Mouse (Mus musculus) embryonic facial prominence, embryonic 13.5 days (tissue): ENCODE measurements around the gene Plekho2. TPM values are rescaled to one million over a fixed set of nuclear protein-coding genes. Genes with fewer than 3 reads are reported as not detected.

Source experiments
- ATAC-seq: fragments of 200-750 bp; cut with Nextera tagmentation; 2 replicates; pipeline ENCODE4 v1.8.0; 2017; ENCODE audit warnings: low read depth; ENCODE audit not compliant: insufficient number of reproducible peaks, insufficient read depth, low FRiP score, low TSS enrichment
- H3K27ac ChIP-seq: fragments of 300-500 bp; sonication (generic); 2 replicates; pipeline ENCODE4 v1.5.1; 2015; ENCODE audit warnings: moderate library complexity, mild to moderate bottlenecking, inconsistent platforms
- H3K27me3 ChIP-seq: fragments of 300-500 bp; sonication (generic); 2 replicates; pipeline ENCODE4 v1.6.1; 2015; ENCODE audit warnings: mild to moderate bottlenecking, inconsistent platforms
- H3K36me3 ChIP-seq: fragments of 300-500 bp; sonication (generic); 2 replicates; pipeline ENCODE4 v1.6.1; 2015; ENCODE audit warnings: mild to moderate bottlenecking, inconsistent platforms
- H3K4me1 ChIP-seq: fragments of 300-500 bp; sonication (generic); 2 replicates; pipeline ENCODE4 v1.6.1; 2015; ENCODE audit warnings: inconsistent platforms
- H3K4me2 ChIP-seq: fragments of 300-500 bp; sonication (generic); 2 replicates; pipeline ENCODE4 v1.6.1; 2015; ENCODE audit warnings: moderate library complexity, mild to moderate bottlenecking, inconsistent platforms
- H3K4me3 ChIP-seq: fragments of 300-500 bp; sonication (generic); 2 replicates; pipeline ENCODE4 v1.5.1; 2015; ENCODE audit warnings: mild to moderate bottlenecking, inconsistent platforms
- H3K9ac ChIP-seq: fragments of 300-500 bp; sonication (generic); 2 replicates; pipeline ENCODE4 v1.6.1; 2015; ENCODE audit warnings: mild to moderate bottlenecking, inconsistent platforms
- H3K9me3 ChIP-seq: fragments of 300-500 bp; sonication (generic); 2 replicates; pipeline ENCODE4 v1.6.1; 2016; ENCODE audit warnings: inconsistent platforms
- WGBS: fragments of 180-500 bp; shearing (Covaris S2); methylation state at CpG from one replicate; pipeline ENCODE4 v1.1.7; 2015; ENCODE audit warnings: mixed read lengths; 5-methylcytosine and 5-hydroxymethylcytosine counted together
- polyA plus RNA-seq: library from polyadenylated mRNA; unstranded; fragments of >200 nt; fragmentation: Nextera tagmentation; extraction: Ambion mirVana; gene quantifications from 2 replicates; pipeline ENCODE4 v1.2.1, GENCODE M21; 2015

The Plekho2 gene
- polyA plus RNA-seq, 1 experiment from 2014 or later, result 12.6 TPM

- Histone ChIP-seq H3K9ac (peak overlapping the region; percentile 41), H3K4me1 (peaks cover 63% of the 10 kb centered on the region), H3K4me2 (no peak overlapping the region), H3K27ac (peak overlapping the region; percentile 89), H3K27me3 (no peaks in the 10 kb centered on the region), H3K9me3 (no peaks in the 10 kb centered on the region), H3K36me3 (peaks cover 9% of the 10 kb centered on the region; the same call in 1 of the 2 replicates), H3K4me3 (no peak overlapping the region)
- WGBS, result 24% methylated on average over 7 of the region's 7 CpGs
- ATAC-seq, result no peak
These were observed 29.6 kb downstream of the Plekho2 start for GRCm38 (mm10) chr9:65550079-65550831.

- Histone ChIP-seq H3K27ac (no peak overlapping the region), H3K36me3 (0 out of 2 replicates have a peak, but pooled peaks cover 8% of the 10 kb centered on the region)
These were observed 30.2 kb downstream of the Plekho2 start for GRCm38 (mm10) chr9:65549643-65550042.

GRCm38 (mm10) chr9:65549139-65549538, 30.7 kb downstream of the Plekho2 start:
- WGBS, result 78% methylated on average over 3 of the region's 3 CpGs
- no peaks in the 10 kb centered on the region for H3K9me3 ChIP-seq
- 0 out of 2 replicates have a peak, but pooled peaks cover 6% of the 10 kb centered on the region for H3K36me3 ChIP-seq
- H3K9ac ChIP-seq, result no peak overlapping the region
- no peak for ATAC-seq
- no peak overlapping the region for H3K4me2 ChIP-seq
- no peak overlapping the region for H3K4me3 ChIP-seq
- H3K27ac ChIP-seq, result no peak overlapping the region
- no peaks in the 10 kb centered on the region for H3K27me3 ChIP-seq
- H3K4me1 ChIP-seq, result peaks cover 54% of the 10 kb centered on the region

More at GRCm38 (mm10) chr9:65549643-65550042, 30.2 kb downstream of the Plekho2 start:
- H3K9me3 ChIP-seq, result no peaks in the 10 kb centered on the region
- no peaks in the 10 kb centered on the region for H3K27me3 ChIP-seq
- H3K4me3 ChIP-seq, result no peak overlapping the region
- ATAC-seq, result no peak
- no peak overlapping the region for H3K4me2 ChIP-seq
- H3K4me1 ChIP-seq, result peaks cover 58% of the 10 kb centered on the region
- 82% methylated on average over 5 of the region's 5 CpGs for WGBS
- H3K9ac ChIP-seq, result no peak overlapping the region

GRCm38 (mm10) chr9:65548311-65548710, 31.5 kb downstream of the Plekho2 start:
- H3K9me3 ChIP-seq, result no peaks in the 10 kb centered on the region
- no peak overlapping the region for H3K9ac ChIP-seq
- no peak overlapping the region for H3K27ac ChIP-seq
- peaks cover 54% of the 10 kb centered on the region for H3K4me1 ChIP-seq
- no peaks in the 10 kb centered on the region for H3K27me3 ChIP-seq
- ATAC-seq, result no peak
- 0 out of 2 replicates have a peak, but pooled peaks cover 4% of the 10 kb centered on the region for H3K36me3 ChIP-seq
- 71% methylated on average over 8 of the region's 8 CpGs for WGBS
- no peak overlapping the region for H3K4me2 ChIP-seq
- no peak overlapping the region for H3K4me3 ChIP-seq

GRCm38 (mm10) chr9:65547844-65548243, 32.0 kb downstream of the Plekho2 start:
- Histone ChIP-seq H3K36me3 (0 out of 2 replicates have a peak, but pooled peaks cover 4% of the 10 kb centered on the region), H3K9me3 (no peaks in the 10 kb centered on the region), H3K4me2 (no peak overlapping the region), H3K9ac (0 out of 2 replicates have a peak overlapping the region, but pooled peaks have one; percentile 49), H3K4me1 (peaks cover 54% of the 10 kb centered on the region), H3K27ac (no peak overlapping the region), H3K27me3 (no peaks in the 10 kb centered on the region), H3K4me3 (no peak overlapping the region)
- ATAC-seq, result no peak
- 55% methylated on average over 4 of the region's 4 CpGs for WGBS

- 81% methylated on average over 5 of the region's 5 CpGs for WGBS
These were observed 32.7 kb downstream of the Plekho2 start for GRCm38 (mm10) chr9:65547111-65547510.

GRCm38 (mm10) chr9:65546413-65546695, 33.5 kb downstream of the Plekho2 start:
- Histone ChIP-seq H3K36me3 (no peaks in the 10 kb centered on the region), H3K27me3 (no peaks in the 10 kb centered on the region), H3K4me1 (peaks cover 57% of the 10 kb centered on the region), H3K4me3 (no peak overlapping the region), H3K9me3 (no peaks in the 10 kb centered on the region), H3K4me2 (no peak overlapping the region), H3K27ac (peak overlapping the region; percentile 30; the same call in 1 of the 2 replicates), H3K9ac (no peak overlapping the region)
- ATAC-seq, result no peak
- WGBS, result 54% methylated on average over 4 of the region's 4 CpGs

More at GRCm38 (mm10) chr9:65547111-65547510, 32.7 kb downstream of the Plekho2 start:
- H3K36me3 ChIP-seq, result 0 out of 2 replicates have a peak, but pooled peaks cover 2% of the 10 kb centered on the region
- H3K9me3 ChIP-seq, result no peaks in the 10 kb centered on the region
- no peak overlapping the region for H3K9ac ChIP-seq
- H3K27ac ChIP-seq, result 0 out of 2 replicates have a peak overlapping the region, but pooled peaks have one; percentile 30
- no peaks in the 10 kb centered on the region for H3K27me3 ChIP-seq
- H3K4me3 ChIP-seq, result no peak overlapping the region
- no peak for ATAC-seq
- H3K4me2 ChIP-seq, result no peak overlapping the region
- H3K4me1 ChIP-seq, result peaks cover 54% of the 10 kb centered on the region

GRCm38 (mm10) chr9:65545635-65546412, 34.0 kb downstream of the Plekho2 start:
- WGBS, result 75% methylated on average over 10 of the region's 10 CpGs
- no peak for ATAC-seq
- Histone ChIP-seq H3K4me2 (no peak overlapping the region), H3K4me1 (peaks cover 55% of the 10 kb centered on the region), H3K4me3 (no peak overlapping the region), H3K36me3 (no peaks in the 10 kb centered on the region), H3K27ac (peak overlapping the region; percentile 55), H3K9ac (no peak overlapping the region), H3K27me3 (no peaks in the 10 kb centered on the region), H3K9me3 (no peaks in the 10 kb centered on the region)

GRCm38 (mm10) chr9:65542111-65542524, 37.7 kb downstream of the Plekho2 start:
- no peaks in the 10 kb centered on the region for H3K36me3 ChIP-seq
- no peak overlapping the region for H3K4me3 ChIP-seq
- WGBS, result 83% methylated on average over 7 of the region's 7 CpGs
- H3K9me3 ChIP-seq, result no peaks in the 10 kb centered on the region
- H3K27ac ChIP-seq, result peak overlapping the region; percentile 68; the same call in 1 of the 2 replicates
- no peak overlapping the region for H3K4me2 ChIP-seq
- no peaks in the 10 kb centered on the region for H3K27me3 ChIP-seq
- ATAC-seq, result no peak
- peaks cover 28% of the 10 kb centered on the region for H3K4me1 ChIP-seq
- H3K9ac ChIP-seq, result no peak overlapping the region

- WGBS, result 51% methylated on average over 13 of the region's 13 CpGs
- peaks cover 22% of the 10 kb centered on the region for H3K4me1 ChIP-seq
- H3K4me3 ChIP-seq, result no peak overlapping the region
- no peak overlapping the region for H3K4me2 ChIP-seq
- H3K27ac ChIP-seq, result peak overlapping the region; percentile 68; the same call in 1 of the 2 replicates
- H3K27me3 ChIP-seq, result no peaks in the 10 kb centered on the region
- no peaks in the 10 kb centered on the region for H3K36me3 ChIP-seq
- no peak overlapping the region for H3K9ac ChIP-seq
- no peak for ATAC-seq
- H3K9me3 ChIP-seq, result no peaks in the 10 kb centered on the region
These were observed 38.4 kb downstream of the Plekho2 start for GRCm38 (mm10) chr9:65541126-65542068.

- H3K4me2 ChIP-seq, result no peak overlapping the region
- no peak for ATAC-seq
- no peak overlapping the region for H3K27ac ChIP-seq
- no peaks in the 10 kb centered on the region for H3K36me3 ChIP-seq
- no peaks in the 10 kb centered on the region for H3K27me3 ChIP-seq
- no peak overlapping the region for H3K9ac ChIP-seq
- H3K4me3 ChIP-seq, result no peak overlapping the region
- H3K9me3 ChIP-seq, result no peaks in the 10 kb centered on the region
- peaks cover 10% of the 10 kb centered on the region for H3K4me1 ChIP-seq
- WGBS, result 82% methylated on average over 9 of the region's 9 CpGs
These were observed 40.1 kb downstream of the Plekho2 start for GRCm38 (mm10) chr9:65539697-65540096.
